Mouse (Mus musculus) cerebellum, adult 2 months (tissue): ENCODE data around the gene Fam129b.

Experiments used
- CTCF ChIP-seq: fragments of 200-500 bp; IDR thresholded peaks from 2 replicates; pipeline ENCODE4 v1.5.1; 2011; ENCODE audit warnings: low read depth, mild to moderate bottlenecking, control low read depth, low read length, moderate library complexity, borderline replicate concordance; ENCODE audit not compliant: insufficient read depth
- POLR2A ChIP-seq: fragments of 200-500 bp; IDR thresholded peaks from 2 replicates; pipeline ENCODE4 v1.6.1; 2011; ENCODE audit warnings: low read length, control low read depth, borderline replicate concordance; ENCODE audit not compliant: insufficient read depth

GRCm38 (mm10) chr2:32908272-32908671 is 32.4 kb downstream of the Fam129b start:
- no peak for TF ChIP-seq CTCF
- no peak for TF ChIP-seq POLR2A
